Mouse (Mus musculus) heart, embryonic 10.5 days (tissue): Measurements from ENCODE around the gene Krt26. TPM values are rescaled to one million over a fixed set of nuclear protein-coding genes. Genes with fewer than 3 reads are reported as not detected.

Source experiments
- polyA plus RNA-seq: library from polyadenylated mRNA; unstranded; fragments of >200 nt; fragmentation: Nextera tagmentation; extraction: Ambion mirVana; gene quantifications from 2 replicates; pipeline ENCODE4 v1.2.1, GENCODE M21; 2016

Krt26 gene
- polyA plus RNA-seq, 1 experiment from 2014 or later: not detected

Other genes starting within 250 kb of the Krt26 start
- gene Tns4, start 248.7 kb downstream of the Krt26 start, polyA plus RNA-seq: 0.36 TPM in 2 replicates
- gene Ccr7, start 182.9 kb downstream of the Krt26 start, polyA plus RNA-seq: 0.25 and 0.78 TPM in 2 replicates
- gene Smarce1, start 106.9 kb downstream of the Krt26 start, polyA plus RNA-seq: 191 and 259 TPM in 2 replicates
- gene Krt222, start 93.9 kb downstream of the Krt26 start, polyA plus RNA-seq: 0.68 and 1.6 TPM in 2 replicates
- not detected in 2 replicates for gene Krt24, start 52.7 kb downstream of the Krt26 start, polyA plus RNA-seq
- not detected in 2 replicates for gene Krt25, start 15.0 kb downstream of the Krt26 start, polyA plus RNA-seq
- not detected in 2 replicates for gene Krt27, start 13.1 kb upstream of the Krt26 start, polyA plus RNA-seq
- gene Krt28, start 36.9 kb upstream of the Krt26 start, polyA plus RNA-seq: 0.20 and 0.39 TPM in 2 replicates
- gene Krt10, start 51.4 kb upstream of the Krt26 start, polyA plus RNA-seq: 11.4 and 14.6 TPM in 2 replicates
- not detected in 2 replicates for gene Krt12, start 84.3 kb upstream of the Krt26 start, polyA plus RNA-seq
- gene Krt20, start 100.2 kb upstream of the Krt26 start, polyA plus RNA-seq: 6.6 and 9.5 TPM in 2 replicates
- gene Krt23, start 155.2 kb upstream of the Krt26 start, polyA plus RNA-seq: 0.15 and 0.38 TPM in 2 replicates
- gene Krt39, start 183.4 kb upstream of the Krt26 start, polyA plus RNA-seq: not detected in 2 replicates
- gene Krt40, start 205.2 kb upstream of the Krt26 start, polyA plus RNA-seq: not detected in 2 replicates
- not detected in 2 replicates for gene Krtap3-3, start 212.9 kb upstream of the Krt26 start, polyA plus RNA-seq
- not detected in 2 replicates for gene Krtap3-2, start 218.9 kb upstream of the Krt26 start, polyA plus RNA-seq
- gene Gm11939, start 221.5 kb upstream of the Krt26 start, polyA plus RNA-seq: not detected in 2 replicates
- not detected in 2 replicates for gene Krtap3-1, start 228.7 kb upstream of the Krt26 start, polyA plus RNA-seq
- not detected in 2 replicates for gene Krtap1-5, start 243.1 kb upstream of the Krt26 start, polyA plus RNA-seq
- gene Krtap1-4, start 245.7 kb upstream of the Krt26 start, polyA plus RNA-seq: not detected in 2 replicates